Mouse (Mus musculus): Measurements from ENCODE around the gene Hoxb8. TPM values are rescaled to one million over a fixed set of nuclear protein-coding genes. Genes with fewer than 3 reads are reported as not detected.
A peak's percentile ranks its signal among the peaks of the same experiment; 100 is the strongest.

The Hoxb8 gene
- total RNA-seq, 2 experiments from 2014 or later: not detected

DNA sequence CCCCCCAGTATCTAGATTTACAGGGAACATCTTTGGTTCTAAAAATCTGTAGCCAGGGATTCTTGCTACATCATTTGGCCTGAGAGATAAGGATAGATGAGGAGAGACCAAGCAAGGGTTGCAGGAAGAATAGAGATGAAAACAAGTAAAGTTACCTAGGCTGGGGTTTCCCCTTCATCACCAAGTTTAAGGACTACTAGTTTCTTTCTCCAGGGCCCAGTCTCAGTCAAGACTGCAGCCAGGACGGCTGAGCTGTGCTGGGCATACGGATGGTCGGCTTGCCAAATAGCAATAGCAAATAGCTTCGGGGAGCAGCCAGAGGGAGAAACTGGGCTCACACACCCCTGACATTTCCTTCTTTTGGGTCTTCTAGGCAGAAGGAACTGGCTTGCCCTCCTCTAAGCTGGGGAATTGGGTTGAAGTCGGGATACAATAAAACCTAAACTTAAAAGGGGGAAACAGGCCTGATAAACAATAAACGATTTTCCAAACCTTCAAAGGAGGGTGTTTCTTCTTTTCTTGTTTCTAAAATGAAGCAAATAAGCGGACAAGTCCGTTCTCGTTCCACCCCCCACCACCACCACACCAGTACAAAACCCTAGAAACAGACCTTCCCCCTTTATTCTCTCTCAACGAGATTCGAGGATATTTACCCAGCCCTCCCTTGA is 16.4 kb downstream of the Hoxb8 start:
- Histone ChIP-seq H3K4me3 (no peak overlapping the region), H3K27ac (no peak overlapping the region)
- no peak for DNase-seq (ENCODE audit: extremely low spot score in 1 of 2, low spot score in 2 of 2)
- TF ChIP-seq CTCF (IDR thresholded peaks at IDR 0.05): no peak
- intact Hi-C loops (cut with DNase I): no loop called here

DNA sequence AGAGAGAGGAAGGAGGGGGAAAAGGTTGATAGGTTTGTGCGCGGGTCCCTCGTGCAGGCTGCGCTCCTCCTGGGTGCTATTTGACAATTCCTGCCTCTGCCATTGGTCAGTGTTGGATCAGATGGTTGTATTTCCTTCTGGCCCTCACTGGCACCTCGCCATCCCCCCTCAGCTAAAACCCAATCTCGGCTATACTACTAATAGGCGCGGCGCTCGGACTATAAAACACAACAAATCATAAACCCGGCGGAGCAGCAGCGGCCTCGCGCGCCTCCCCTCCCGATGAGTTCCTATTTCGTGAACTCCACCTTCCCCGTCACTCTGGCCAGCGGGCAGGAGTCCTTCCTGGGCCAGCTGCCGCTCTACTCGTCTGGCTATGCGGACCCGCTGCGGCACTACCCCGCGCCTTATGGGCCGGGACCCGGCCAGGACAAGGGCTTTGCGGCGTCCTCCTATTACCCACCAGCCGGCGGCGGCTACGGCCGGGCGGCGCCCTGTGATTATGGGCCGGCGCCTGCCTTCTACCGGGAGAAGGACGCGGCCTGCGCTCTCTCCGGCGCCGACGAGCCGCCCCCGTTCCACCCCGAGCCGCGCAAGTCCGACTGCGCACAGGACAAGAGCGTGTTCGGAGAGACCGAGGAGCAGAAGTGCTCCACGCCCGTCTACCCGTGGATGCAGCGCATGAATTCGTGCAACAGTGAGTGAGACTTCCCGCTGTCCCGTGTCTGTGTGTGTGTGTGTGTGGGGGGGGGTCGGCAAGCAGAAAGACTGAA is 17.4 kb downstream of the Hoxb8 start:
- TF ChIP-seq CTCF (IDR thresholded peaks at IDR 0.05): no peak
- H3K27ac ChIP-seq: no peak overlapping the region

DNA sequence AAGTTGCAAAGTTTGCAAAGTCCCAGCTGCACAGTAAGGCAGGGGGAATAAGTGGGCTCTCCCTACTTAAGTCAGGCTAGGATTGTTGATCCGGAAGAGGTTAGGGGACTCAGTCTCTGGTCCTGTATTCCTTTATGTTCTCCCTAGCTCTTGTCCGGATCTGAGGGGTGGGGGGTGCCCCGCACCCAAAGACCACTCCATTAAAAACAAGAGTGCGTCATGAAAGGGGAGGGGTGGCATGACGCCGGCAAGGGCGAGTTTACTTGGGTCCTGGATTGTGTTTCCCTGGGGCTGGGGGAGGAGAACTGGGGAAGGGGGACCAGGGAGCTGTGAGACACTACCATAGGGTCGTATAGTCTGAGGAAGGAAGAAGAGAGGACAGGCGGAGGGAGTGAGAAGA is 18.1 kb downstream of the Hoxb8 start:
- Histone ChIP-seq H3K27ac (no peak overlapping the region), H3K4me3 (no peak overlapping the region)
- DNase-seq (ENCODE audit: extremely low spot score in 1 of 2, low spot score in 2 of 2): no peak
- intact Hi-C loops (cut with DNase I): no loop called here
- no peak for TF ChIP-seq CTCF (IDR thresholded peaks at IDR 0.05)

More for the DNA sequence above, 17.4 kb downstream of the Hoxb8 start:
- DNase-seq (ENCODE audit: extremely low spot score in 1 of 2, low spot score in 2 of 2): no peak
- H3K4me3 ChIP-seq: no peak overlapping the region
- intact Hi-C loops (cut with DNase I): no loop called here

DNA sequence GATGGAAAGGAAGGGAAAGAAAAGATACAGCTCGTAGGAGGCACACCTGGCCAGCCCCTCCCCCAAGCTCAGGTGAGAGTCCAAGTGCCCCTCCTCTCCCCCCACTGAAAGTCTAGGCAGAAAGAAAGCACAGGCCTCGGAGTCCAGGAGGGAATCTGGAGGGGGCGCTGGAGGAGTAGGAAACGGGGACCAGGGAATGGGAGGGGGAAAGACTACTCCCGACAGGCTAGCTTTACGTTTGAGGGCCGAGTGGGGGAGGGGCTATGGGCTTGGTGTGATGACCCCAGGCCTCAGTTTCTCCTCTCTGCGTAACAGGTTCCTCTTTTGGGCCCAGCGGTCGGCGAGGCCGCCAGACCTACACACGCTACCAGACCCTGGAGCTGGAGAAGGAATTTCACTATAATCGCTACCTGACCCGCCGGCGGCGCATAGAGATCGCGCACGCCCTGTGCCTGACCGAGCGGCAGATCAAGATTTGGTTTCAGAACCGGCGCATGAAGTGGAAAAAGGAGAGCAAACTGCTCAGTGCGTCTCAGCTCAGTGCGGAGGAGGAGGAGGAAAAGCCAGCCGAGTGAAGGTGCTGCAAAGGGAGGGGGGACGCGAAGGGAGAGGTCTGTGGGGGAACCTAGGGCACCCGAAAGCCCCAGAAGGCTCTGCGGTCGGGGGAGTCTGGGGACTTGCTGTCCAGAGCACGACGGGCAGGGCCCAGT is 18.8 kb downstream of the Hoxb8 start:
- Histone ChIP-seq H3K27ac (no peak overlapping the region), H3K4me3 (no peak overlapping the region)
- intact Hi-C loops (cut with DNase I): no loop called here
- no peak for TF ChIP-seq CTCF (IDR thresholded peaks at IDR 0.05)
- DNase-seq (ENCODE audit: extremely low spot score in 1 of 2, low spot score in 2 of 2): no peak

DNA sequence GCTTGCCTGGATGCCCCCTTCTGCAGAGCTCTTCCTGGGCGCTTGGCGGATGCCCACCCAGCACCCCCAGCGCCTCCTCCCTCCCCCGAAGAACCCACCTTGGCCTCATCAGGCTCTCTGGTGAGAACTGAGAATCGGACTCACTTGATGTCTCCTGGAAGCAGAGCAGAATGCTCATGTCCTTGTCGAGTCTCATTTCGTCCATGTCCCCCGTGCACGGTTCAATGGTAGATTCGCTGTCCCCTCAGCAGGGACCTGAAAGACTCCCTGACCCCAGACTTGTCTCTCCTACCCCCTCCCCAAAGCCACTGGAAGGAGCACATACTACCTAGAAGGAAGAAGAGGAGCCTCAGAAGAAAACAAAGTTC is 19.3 kb downstream of the Hoxb8 start:
- no peak for TF ChIP-seq CTCF (IDR thresholded peaks at IDR 0.05)
- DNase-seq (ENCODE audit: extremely low spot score in 1 of 2, low spot score in 2 of 2): no peak
- no peak overlapping the region for H3K27ac ChIP-seq
- no peak overlapping the region for H3K4me3 ChIP-seq
- intact Hi-C loops (cut with DNase I): no loop called here

DNA sequence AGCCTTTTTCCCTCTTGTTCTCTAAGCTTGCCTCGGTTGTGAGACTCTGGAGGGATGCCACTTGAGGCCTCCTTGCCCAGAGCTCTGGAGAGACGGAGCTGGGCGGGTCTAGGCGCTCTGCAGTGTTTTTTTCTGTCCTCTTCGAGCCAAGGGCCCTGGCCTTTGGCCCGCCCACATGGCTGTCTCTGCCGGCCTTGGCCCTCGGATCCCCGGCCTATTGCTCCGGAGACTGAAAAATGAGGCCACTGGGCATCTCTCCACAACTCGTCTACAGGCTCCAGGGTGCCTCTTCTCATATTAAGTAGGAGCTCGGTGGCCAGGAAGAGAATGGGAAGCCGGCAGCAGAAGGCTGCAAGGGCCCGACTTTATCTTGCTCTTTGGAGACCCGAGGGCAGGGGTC is 20.1 kb downstream of the Hoxb8 start:
- Histone ChIP-seq H3K4me3 (no peak overlapping the region), H3K27ac (no peak overlapping the region)
- intact Hi-C loops (cut with DNase I): no loop called here
- no peak for TF ChIP-seq CTCF (IDR thresholded peaks at IDR 0.05)
- peak in 1 of 2 experiments; percentile 55 for DNase-seq (ENCODE audit: extremely low spot score in 1 of 2, low spot score in 2 of 2)

DNA sequence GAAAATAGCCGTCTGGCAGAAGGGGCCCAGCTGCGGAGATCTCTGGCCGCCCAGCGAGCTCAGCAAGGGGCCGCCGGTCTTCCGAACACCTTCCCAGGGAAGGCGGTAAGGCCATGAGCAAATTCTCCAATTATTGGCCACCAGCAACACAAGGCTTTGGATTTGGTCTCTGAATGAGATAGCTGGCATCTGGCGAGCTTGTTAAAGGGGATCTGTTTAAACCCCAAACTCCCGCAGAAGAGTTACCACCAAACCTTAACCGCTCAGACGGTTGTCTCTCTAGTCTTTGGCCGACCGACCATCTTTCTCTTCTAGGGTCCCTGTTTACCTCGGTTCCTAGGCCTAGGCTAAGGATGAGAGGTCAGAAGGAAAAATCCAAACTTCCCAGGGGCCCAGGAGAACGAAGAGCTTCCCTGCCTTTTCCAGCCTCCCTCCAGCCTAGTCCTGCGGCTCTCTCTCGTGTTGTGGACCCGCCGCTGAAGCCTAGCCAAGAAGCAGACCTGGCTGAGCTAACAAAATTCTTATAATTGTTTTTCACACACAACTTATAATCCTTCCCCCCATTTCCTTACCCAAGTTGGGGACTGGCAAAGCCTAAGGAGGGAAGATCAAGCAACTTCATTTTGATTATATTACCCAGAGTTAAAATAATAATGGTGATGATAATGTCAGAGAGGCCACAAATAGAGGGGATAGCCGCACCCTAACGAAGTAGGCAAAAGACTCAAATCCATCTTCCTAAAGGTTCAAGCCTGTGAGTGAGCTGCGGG is 20.9 kb downstream of the Hoxb8 start:
- no peak overlapping the region for H3K27ac ChIP-seq
- no peak for DNase-seq (ENCODE audit: extremely low spot score in 1 of 2, low spot score in 2 of 2)
- TF ChIP-seq CTCF (IDR thresholded peaks at IDR 0.05): no peak
- no peak overlapping the region for H3K4me3 ChIP-seq
- intact Hi-C loops (cut with DNase I): no loop called here

DNA sequence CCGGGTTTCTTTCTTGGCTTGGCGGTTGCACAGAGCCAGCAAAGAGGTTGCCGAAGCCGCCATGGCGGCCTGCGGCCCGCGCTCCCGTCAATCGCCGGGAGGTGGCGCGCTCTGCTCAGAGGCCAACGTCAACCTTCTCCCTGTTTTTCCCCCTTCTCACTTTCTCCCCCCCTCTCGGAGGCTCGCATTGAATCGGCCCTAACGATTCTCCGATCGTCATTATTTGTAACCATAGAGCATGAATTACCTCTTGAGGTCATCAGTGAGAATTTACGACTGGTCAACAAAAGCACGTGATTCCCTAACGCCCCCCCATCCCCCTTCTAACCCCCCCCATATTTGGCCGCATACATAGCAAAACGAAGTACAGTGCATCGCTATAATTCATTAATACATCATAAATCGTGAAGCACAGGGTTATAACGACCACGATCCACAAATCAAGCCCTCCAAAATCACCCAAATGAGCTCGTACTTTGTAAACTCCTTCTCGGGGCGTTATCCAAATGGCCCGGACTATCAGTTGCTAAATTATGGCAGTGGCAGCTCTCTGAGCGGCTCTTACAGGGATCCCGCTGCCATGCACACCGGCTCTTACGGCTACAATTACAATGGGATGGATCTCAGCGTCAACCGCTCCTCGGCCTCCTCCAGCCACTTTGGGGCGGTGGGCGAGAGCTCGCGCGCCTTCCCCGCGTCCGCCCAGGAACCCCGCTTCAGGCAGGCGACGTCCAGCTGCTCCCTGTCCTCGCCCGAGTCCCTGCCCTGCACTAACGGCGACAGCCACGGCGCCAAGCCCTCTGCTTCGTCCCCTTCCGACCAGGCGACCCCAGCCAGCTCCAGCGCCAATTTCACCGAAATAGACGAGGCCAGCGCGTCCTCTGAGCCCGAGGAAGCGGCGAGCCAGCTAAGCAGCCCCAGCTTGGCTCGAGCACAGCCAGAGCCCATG is 21.7 kb downstream of the Hoxb8 start, which contains the start of gene Hoxb5:
TSS of gene Hoxb5 (plus strand) at position 186 of the 949 bp plus-strand sequence.
- peak in 1 of 2 experiments; percentile 33 for DNase-seq (ENCODE audit: extremely low spot score in 1 of 2, low spot score in 2 of 2)
- TF ChIP-seq CTCF (IDR thresholded peaks at IDR 0.05): peak; percentile 51
- intact Hi-C loops (cut with DNase I): no loop called here
- no peak within 1 kb of the TSS for H3K27ac ChIP-seq
- H3K4me3 ChIP-seq: no peak within 1 kb of the TSS

DNA sequence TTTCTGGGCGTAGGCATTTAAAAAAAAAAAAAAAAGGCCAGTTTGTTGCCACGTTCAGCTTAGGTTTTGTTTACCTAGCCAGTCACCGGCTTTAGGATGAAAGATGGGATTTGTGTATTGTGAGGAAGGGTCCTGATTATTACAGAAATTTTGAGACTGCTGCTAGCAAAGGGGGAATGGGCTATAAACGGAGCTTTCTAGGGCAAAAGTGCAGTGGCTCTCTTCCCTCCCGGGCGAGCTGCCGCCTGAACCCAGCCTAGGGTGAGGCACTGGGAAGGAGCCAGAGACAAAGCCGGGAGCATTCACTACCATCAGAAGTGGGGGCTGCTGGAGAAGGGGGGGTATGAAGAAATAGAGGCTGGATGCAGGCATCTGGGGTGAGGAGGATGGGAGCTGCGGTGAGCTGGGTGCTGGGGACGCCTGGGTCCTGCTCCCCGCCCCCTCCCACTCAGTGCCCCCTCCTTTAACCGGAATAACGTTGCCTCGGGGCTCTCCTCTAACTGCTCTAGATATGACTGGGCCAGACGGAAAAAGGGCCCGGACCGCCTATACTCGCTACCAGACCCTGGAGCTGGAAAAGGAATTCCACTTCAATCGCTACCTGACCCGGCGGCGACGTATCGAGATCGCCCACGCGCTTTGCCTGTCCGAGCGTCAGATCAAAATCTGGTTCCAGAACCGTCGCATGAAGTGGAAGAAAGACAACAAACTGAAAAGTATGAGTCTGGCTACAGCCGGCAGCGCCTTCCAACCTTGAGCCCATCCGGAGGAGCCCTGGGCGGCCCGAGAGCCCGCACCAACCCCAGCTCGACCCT is 22.9 kb downstream of the Hoxb8 start:
- DNase-seq (ENCODE audit: extremely low spot score in 1 of 2, low spot score in 2 of 2): no peak
- TF ChIP-seq CTCF (IDR thresholded peaks at IDR 0.05): no peak
- Histone ChIP-seq H3K27ac (no peak overlapping the region), H3K4me3 (no peak overlapping the region)
- intact Hi-C loops (cut with DNase I): no loop called here
